9 mouse cellular contexts compared by ENCODE assay signal in the genomic region with DNA sequence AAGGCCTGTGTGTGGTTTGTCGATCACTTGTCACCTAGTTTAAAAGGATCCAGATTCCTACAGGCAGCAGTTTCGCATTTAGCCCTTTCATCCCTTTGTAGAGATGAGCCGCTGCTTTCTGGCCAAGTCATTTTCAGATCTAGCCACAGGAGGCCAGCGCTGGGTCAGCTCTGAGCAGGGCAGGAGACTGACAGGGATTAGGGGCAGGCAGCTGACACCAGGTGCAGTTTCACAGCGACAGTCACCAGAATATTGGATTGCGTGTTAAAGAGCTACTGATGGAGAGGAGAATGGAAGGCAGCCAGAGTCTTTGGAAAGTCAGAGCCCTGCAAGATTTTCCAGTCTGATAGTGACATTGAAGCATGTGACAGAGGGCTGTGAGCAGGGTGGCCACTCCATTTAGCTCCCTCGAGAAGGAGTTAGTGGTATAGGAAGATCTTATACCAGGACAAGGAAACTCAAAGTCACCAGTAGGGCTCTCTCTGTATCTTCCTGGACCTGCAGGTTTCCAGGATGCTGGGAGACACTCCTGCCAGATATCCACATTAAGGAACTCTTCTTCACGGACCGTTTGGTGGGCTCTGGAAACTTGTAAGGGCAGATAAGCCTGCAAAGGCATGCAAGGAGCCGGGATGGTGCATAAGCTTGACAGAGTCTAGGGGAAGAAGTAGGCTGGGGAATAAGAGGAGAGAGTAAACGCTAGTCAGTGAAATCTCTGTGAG. TPM values are rescaled to one million over a fixed set of nuclear protein-coding genes. Genes with fewer than 3 reads are reported as not detected.
A peak's percentile ranks its signal among the peaks of the same experiment; 100 is the strongest.
DNase-seq lines count a peak whose midpoint lies in the region; ATAC-seq lines count a peak whose summit lies in the region.
"Had no signal": no experiment of that assay in that cellular context is flagged by ENCODE, and none has a peak within 500 bp of the region (broad histone marks: within the 10 kb centered on the region; RNA-seq: fewer than 3 reads in every experiment).

No protein-coding gene starts in this region.

- 0 out of 2 replicates have a peak, but pooled peaks have one; percentile 61 for ATAC-seq in midbrain, embryonic 11.5 days (ENCODE audit: low FRiP score)
- no peak for ATAC-seq in midbrain, embryonic 16.5 days
- no peak for ATAC-seq in embryonic facial prominence, embryonic 14.5 days (ENCODE audit: low read depth)
- ATAC-seq in kidney, embryonic 15.5 days (replicated peaks; ENCODE audit: low FRiP score): no peak

- peak; percentile 84 for DNase-seq in midbrain, embryonic 11.5 days (ENCODE audit: low spot score, missing footprints)
- DNase-seq in cerebellum, adult 11-12 months: peak; percentile 22
- peak; percentile 41 for DNase-seq in embryonic facial prominence, embryonic 14.5 days (ENCODE audit: low spot score)
- DNase-seq in skeletal muscle tissue, adult 2 months (ENCODE audit: low read depth, low spot score): peak; percentile 71
- no peak for DNase-seq in right cerebral cortex, postnatal 4 days
- DNase-seq: right cerebral cortex, postnatal 14 days had no signal

- H3K9ac ChIP-seq in midbrain, embryonic 11.5 days (ENCODE audit: low read length): peak overlapping the region; percentile 4; the same call in 1 of the 2 replicates
- no peak overlapping the region for H3K9ac ChIP-seq in midbrain, embryonic 16.5 days (ENCODE audit: low read depth, low read length)
- no peak overlapping the region for H3K9ac ChIP-seq in embryonic facial prominence, embryonic 14.5 days (ENCODE audit: low read depth, low read length)
- no peak overlapping the region for H3K9ac ChIP-seq in kidney, embryonic 15.5 days

- 14% methylated on average over 11 of the region's 11 CpGs for WGBS in midbrain, embryonic 11.5 days
- WGBS in midbrain, embryonic 16.5 days: 9% methylated on average over 11 of the region's 11 CpGs
- 17% methylated on average over 11 of the region's 11 CpGs for WGBS in embryonic facial prominence, embryonic 14.5 days
- 26% methylated on average over 11 of the region's 11 CpGs for WGBS in kidney, embryonic 15.5 days

- H3K4me3 ChIP-seq in midbrain, embryonic 11.5 days (ENCODE audit: low read depth, low read length): no peak overlapping the region
- H3K4me3 ChIP-seq in midbrain, embryonic 16.5 days (ENCODE audit: low read depth, low read length): no peak overlapping the region
- H3K4me3 ChIP-seq in embryonic facial prominence, embryonic 14.5 days (ENCODE audit: low read depth, low read length): no peak overlapping the region
- no peak overlapping the region for H3K4me3 ChIP-seq in kidney, embryonic 15.5 days (replicated peaks)

- H3K27me3 ChIP-seq in midbrain, embryonic 11.5 days (ENCODE audit: control insufficient read depth, insufficient read depth, low read length): no peaks in the 10 kb centered on the region
- no peaks in the 10 kb centered on the region for H3K27me3 ChIP-seq in midbrain, embryonic 16.5 days (ENCODE audit: control insufficient read depth, insufficient read depth, low read depth, low read length)
- no peaks in the 10 kb centered on the region for H3K27me3 ChIP-seq in embryonic facial prominence, embryonic 14.5 days (replicated peaks; ENCODE audit: control insufficient read depth, insufficient read depth, low read length)
- no peaks in the 10 kb centered on the region for H3K27me3 ChIP-seq in kidney, embryonic 15.5 days

- H3K9me3 ChIP-seq in midbrain, embryonic 11.5 days (ENCODE audit: control insufficient read depth, low read length): no peaks in the 10 kb centered on the region
- no peaks in the 10 kb centered on the region for H3K9me3 ChIP-seq in midbrain, embryonic 16.5 days (replicated peaks; ENCODE audit: control insufficient read depth, low read length, poor library complexity, severe bottlenecking)
- H3K9me3 ChIP-seq in embryonic facial prominence, embryonic 14.5 days (ENCODE audit: control insufficient read depth, low read length): no peaks in the 10 kb centered on the region
- no peaks in the 10 kb centered on the region for H3K9me3 ChIP-seq in kidney, embryonic 15.5 days (replicated peaks)

- no peak overlapping the region for H3K4me2 ChIP-seq in midbrain, embryonic 11.5 days
- no peak overlapping the region for H3K4me2 ChIP-seq in midbrain, embryonic 16.5 days (ENCODE audit: low read length)
- H3K4me2 ChIP-seq in embryonic facial prominence, embryonic 14.5 days (ENCODE audit: low read depth, low read length): no peak overlapping the region
- H3K4me2 ChIP-seq in kidney, embryonic 15.5 days: no peak overlapping the region

- no peak overlapping the region for H3K27ac ChIP-seq in midbrain, embryonic 11.5 days (ENCODE audit: low read depth, low read length)
- H3K27ac ChIP-seq in midbrain, embryonic 16.5 days (ENCODE audit: low read length): no peak overlapping the region
- H3K27ac ChIP-seq in embryonic facial prominence, embryonic 14.5 days (replicated peaks; ENCODE audit: low read depth, low read length): no peak overlapping the region
- no peak overlapping the region for H3K27ac ChIP-seq in kidney, embryonic 15.5 days
- H3K27ac ChIP-seq: kidney, postnatal 0 days had no signal

- no peaks in the 10 kb centered on the region for H3K36me3 ChIP-seq in midbrain, embryonic 11.5 days (ENCODE audit: control insufficient read depth, insufficient read depth, low read length)
- no peaks in the 10 kb centered on the region for H3K36me3 ChIP-seq in midbrain, embryonic 16.5 days (ENCODE audit: control insufficient read depth, insufficient read depth, low read length)
- no peaks in the 10 kb centered on the region for H3K36me3 ChIP-seq in embryonic facial prominence, embryonic 14.5 days (ENCODE audit: control insufficient read depth, insufficient read depth, low read length)
- H3K36me3 ChIP-seq in kidney, embryonic 15.5 days: no peaks in the 10 kb centered on the region

- H3K4me1 ChIP-seq in midbrain, embryonic 11.5 days (ENCODE audit: control insufficient read depth, insufficient read depth, low read length): peaks cover 13% of the 10 kb centered on the region
- peaks cover 2% of the 10 kb centered on the region; the same call in 1 of the 2 replicates for H3K4me1 ChIP-seq in midbrain, embryonic 16.5 days (ENCODE audit: control insufficient read depth, insufficient read depth, low read length)
- no peaks in the 10 kb centered on the region for H3K4me1 ChIP-seq in embryonic facial prominence, embryonic 14.5 days (ENCODE audit: control insufficient read depth, insufficient read depth, low read length)
- H3K4me1 ChIP-seq in kidney, embryonic 15.5 days: 0 out of 2 replicates have a peak, but pooled peaks cover 5% of the 10 kb centered on the region

RNA-seq across cellular contexts. Expression of gene Kcnma1, which starts 21.4 kb away (rescaled TPM):
- polyA plus RNA-seq in midbrain, embryonic 11.5 days (2014; fragmentation: Nextera tagmentation; extraction: Ambion mirVana): 1.1 and 1.3 TPM in 2 replicates
- 18.4 and 23.9 TPM in 2 replicates for polyA plus RNA-seq in midbrain, embryonic 16.5 days (2015; fragmentation: Nextera tagmentation; extraction: Ambion mirVana)
- polyA plus RNA-seq in embryonic facial prominence, embryonic 14.5 days (2014; fragmentation: Nextera tagmentation; extraction: Ambion mirVana): 7.1 and 7.8 TPM in 2 replicates
- polyA plus RNA-seq in kidney, embryonic 15.5 days (2015; fragmentation: Nextera tagmentation; extraction: Ambion mirVana): 1.8 and 2.5 TPM in 2 replicates
